Mouse (Mus musculus): Measurements from ENCODE around the gene Upk3bl.

DNA sequence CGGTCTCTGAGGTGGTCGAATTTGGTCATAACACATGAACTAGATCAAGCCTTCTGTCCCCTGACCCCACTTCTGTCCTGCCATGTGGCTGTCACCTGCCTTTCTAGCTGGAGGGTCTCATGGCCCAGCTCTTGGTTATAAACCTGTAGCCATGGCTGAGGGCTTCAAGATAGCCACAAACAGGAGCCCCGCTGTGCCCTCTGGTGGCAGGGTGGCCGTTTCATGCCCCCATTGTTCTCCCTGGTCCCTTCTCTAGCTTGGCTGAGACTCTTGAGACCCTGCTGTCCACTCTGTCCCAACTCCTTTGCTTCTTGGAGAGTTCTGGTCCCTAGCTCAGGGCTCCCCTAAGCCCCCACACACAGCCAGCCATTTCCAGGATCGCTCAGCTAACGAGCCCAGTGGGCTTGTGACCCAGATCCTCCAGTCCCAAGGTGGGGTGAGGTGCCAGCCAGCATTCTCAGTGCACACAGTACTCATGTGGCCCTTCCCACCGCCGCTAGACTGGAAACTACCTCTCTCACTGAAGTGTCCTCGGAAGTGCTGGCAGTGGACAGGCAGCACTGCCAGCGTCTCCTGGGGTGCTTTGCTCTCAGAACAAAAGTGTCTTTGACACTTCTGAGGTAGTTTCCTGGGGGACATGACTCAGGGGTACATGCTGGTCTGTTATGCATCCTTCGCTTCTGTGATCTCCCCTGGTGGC, 26.5 kb upstream of the Upk3bl start:
- no peak for TF ChIP-seq ZNF384 (IDR thresholded peaks at IDR 0.05; ENCODE audit: low read depth, low read length)
- no peak for TF ChIP-seq ZMIZ1 (IDR thresholded peaks at IDR 0.05; ENCODE audit: low read depth, low read length)

Data from CH12.LX (cell line).